Mouse (Mus musculus) hindbrain, embryonic 12.5 days (tissue): Measurements from ENCODE around the gene Tet3. TPM values are rescaled to one million over a fixed set of nuclear protein-coding genes. Genes with fewer than 3 reads are reported as not detected.

Source experiments
- ATAC-seq: fragments of 200-750 bp; cut with Nextera tagmentation; 2 replicates; pipeline ENCODE4 v1.8.0; 2017; ENCODE audit warnings: moderate TSS enrichment; ENCODE audit not compliant: low FRiP score
- H3K27ac ChIP-seq: fragments of 300-500 bp; sonication (generic); 2 replicates; pipeline ENCODE4 v1.5.1; 2016; ENCODE audit warnings: mild to moderate bottlenecking
- H3K27me3 ChIP-seq: fragments of 300-500 bp; sonication (generic); 2 replicates; pipeline ENCODE4 v1.6.1; 2016; ENCODE audit warnings: mild to moderate bottlenecking
- H3K36me3 ChIP-seq: fragments of 300-500 bp; sonication (generic); 2 replicates; pipeline ENCODE4 v1.6.1; 2016; ENCODE audit warnings: mild to moderate bottlenecking
- H3K4me1 ChIP-seq: fragments of 300-500 bp; sonication (generic); 2 replicates; pipeline ENCODE4 v1.6.1; 2016
- H3K4me2 ChIP-seq: fragments of 300-500 bp; sonication (generic); replicated peaks from 2 replicates; pipeline ENCODE4 v1.6.1; 2016; ENCODE audit warnings: mild to moderate bottlenecking
- H3K4me3 ChIP-seq: fragments of 300-500 bp; sonication (generic); 2 replicates; pipeline ENCODE4 v1.5.1; 2016; ENCODE audit warnings: mild to moderate bottlenecking
- H3K9ac ChIP-seq: fragments of 300-500 bp; sonication (generic); 2 replicates; pipeline ENCODE4 v1.6.1; 2016; ENCODE audit warnings: mild to moderate bottlenecking, moderate library complexity
- H3K9me3 ChIP-seq: fragments of 300-500 bp; sonication (generic); replicated peaks from 2 replicates; pipeline ENCODE4 v1.6.1; 2016; ENCODE audit warnings: mild to moderate bottlenecking
- WGBS: fragments of 180-500 bp; shearing (Covaris S2); methylation state at CpG from one replicate; pipeline ENCODE4 v1.1.7; 2016; 5-methylcytosine and 5-hydroxymethylcytosine counted together
- polyA plus RNA-seq: library from polyadenylated mRNA; unstranded; fragments of >200 nt; fragmentation: Nextera tagmentation; extraction: Ambion mirVana; gene quantifications from 2 replicates; pipeline ENCODE4 v1.2.1, GENCODE M21; 2016

The Tet3 gene
- 63.3 and 63.9 TPM in 2 replicates for polyA plus RNA-seq

DNA sequence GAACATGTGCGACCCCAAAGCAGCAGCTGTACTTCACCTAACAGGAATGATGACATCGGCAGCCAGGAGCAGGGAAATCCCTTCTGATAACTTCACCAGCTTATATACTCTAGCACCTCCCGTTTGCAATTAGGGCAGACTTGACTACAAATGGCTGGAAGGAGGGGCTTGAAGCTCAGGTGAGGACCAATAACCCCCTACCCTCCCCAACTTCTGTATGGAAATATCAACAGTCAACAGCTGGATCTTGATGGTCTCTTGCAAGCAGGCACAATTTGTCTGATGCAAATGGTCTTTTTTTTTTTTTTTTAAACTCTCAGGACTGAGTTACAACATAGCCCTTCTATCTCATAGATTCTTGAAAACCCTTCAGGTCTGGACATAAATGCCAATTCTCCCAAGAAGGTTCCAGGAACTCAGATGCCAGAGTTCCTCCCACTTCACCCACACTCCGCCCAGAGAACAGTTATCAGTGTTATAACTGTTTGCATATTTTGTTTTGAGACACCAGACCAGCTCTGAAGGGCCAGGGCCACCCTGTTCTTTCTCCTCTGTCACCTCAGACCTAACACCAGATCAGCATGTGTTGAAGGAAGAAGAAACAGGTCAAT, at the start of gene Tet3:
Gene Tet3 (minus strand): TSS at position 51 of the 611 bp plus-strand sequence.
- WGBS: 83% methylated on average over 4 of the region's 4 CpGs
- Histone ChIP-seq H3K27ac (no peak within 1 kb of the TSS), H3K36me3 (no peaks in the 10 kb centered on the region), H3K4me3 (no peak within 1 kb of the TSS), H3K27me3 (no peaks in the 10 kb centered on the region), H3K4me2 (no peak within 1 kb of the TSS), H3K9ac (no peak within 1 kb of the TSS; the same call in 1 of the 2 replicates), H3K4me1 (peaks cover 29% of the 10 kb centered on the region), H3K9me3 (0 out of 2 replicates have a peak, but pooled peaks cover 2% of the 10 kb centered on the region)
- ATAC-seq: no peak

DNA sequence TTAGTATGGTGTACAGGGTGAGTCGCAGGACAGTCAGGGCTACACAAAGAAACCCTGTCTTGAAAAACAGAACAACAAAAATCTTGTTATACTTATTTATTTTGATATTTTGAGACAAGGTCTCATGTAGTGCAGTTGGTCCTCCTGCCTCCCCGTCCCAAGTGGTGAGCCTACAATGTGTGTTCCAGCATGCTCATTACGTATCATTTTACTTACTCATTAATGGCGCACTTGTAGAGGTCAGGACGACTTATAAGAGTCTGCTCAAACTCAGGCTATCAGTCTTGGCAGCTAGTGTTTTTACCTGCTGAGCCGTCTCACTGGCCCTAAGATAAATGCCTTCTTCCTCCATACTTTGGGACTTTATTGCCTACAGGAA, 48.3 kb upstream of the Tet3 start:
- 0 out of 2 replicates have a peak, but pooled peaks cover 4% of the 10 kb centered on the region for H3K36me3 ChIP-seq
- peak overlapping the region; percentile 84 for H3K4me3 ChIP-seq
- 39% methylated on average over 6 of the region's 6 CpGs for WGBS
- peak overlapping the region; percentile 93; the same call in 1 of the 2 replicates for H3K27ac ChIP-seq
- 0 out of 2 replicates have a peak overlapping the region, but pooled peaks have one; percentile 33 for H3K9ac ChIP-seq
- H3K27me3 ChIP-seq: no peaks in the 10 kb centered on the region; the same call in 1 of the 2 replicates
- ATAC-seq: peak; percentile 64
- no peaks in the 10 kb centered on the region for H3K9me3 ChIP-seq
- peak overlapping the region; percentile 75 for H3K4me2 ChIP-seq
- H3K4me1 ChIP-seq: peaks cover 10% of the 10 kb centered on the region

DNA sequence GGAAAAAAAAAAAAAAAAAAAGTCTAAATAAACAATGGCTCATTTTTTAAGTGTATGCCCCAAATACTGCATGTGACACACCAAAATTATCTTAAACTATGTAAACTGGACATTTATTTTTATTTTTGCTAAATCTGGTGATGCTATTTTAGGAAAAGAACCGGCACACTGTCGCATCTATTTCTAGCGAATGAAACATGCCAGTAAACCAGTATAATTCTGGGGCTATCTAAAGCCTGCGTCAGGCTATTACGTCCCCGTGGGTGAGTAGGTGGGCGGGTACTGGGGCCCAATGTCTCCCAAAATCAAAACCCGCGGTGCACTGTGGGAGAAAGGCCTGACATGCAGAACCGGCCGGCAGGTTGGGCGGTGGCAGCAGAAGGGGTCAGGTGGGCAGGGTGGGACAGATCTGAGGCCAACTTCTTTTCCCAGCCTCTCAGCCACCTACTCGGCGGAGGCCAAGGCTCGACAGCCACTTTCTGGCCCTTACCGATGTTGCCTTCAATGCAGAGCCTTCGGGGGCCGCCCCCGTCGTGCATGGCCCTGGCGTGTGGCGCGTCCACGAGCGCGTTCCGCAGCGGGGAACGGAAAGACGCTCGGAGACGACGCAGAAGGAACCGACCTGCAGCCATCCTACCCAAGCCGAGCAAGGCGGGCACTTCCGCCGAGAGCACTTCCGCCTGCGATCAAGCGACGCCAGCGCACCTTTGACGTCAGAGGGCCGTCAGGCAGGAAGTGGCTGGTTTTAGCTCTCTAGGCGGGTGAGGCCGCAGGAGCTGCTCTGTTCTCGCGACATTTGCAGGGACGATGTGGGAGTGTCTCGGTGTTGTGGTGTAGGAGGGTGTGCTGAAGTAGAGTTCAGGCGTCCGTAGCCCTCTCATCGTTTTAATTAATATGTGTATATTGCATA, 47.6 kb upstream of the Tet3 start, which contains the start of gene Dguok:
Gene Dguok (minus strand): TSS at position 712 of the 910 bp plus-strand sequence.
- WGBS: under 1% methylated on average over 54 of the region's 54 CpGs
- H3K27ac ChIP-seq: peak within 1 kb of the TSS; percentile 93
- H3K9me3 ChIP-seq: no peaks in the 10 kb centered on the region
- 0 out of 2 replicates have a peak, but pooled peaks cover 4% of the 10 kb centered on the region for H3K36me3 ChIP-seq
- no peaks in the 10 kb centered on the region; the same call in 1 of the 2 replicates for H3K27me3 ChIP-seq
- H3K4me2 ChIP-seq: peak within 1 kb of the TSS; percentile 75
- H3K4me1 ChIP-seq: peaks cover 10% of the 10 kb centered on the region
- peak; percentile 100 for ATAC-seq
- peak within 1 kb of the TSS; percentile 81 for H3K9ac ChIP-seq
- peak within 1 kb of the TSS; percentile 84 for H3K4me3 ChIP-seq

DNA sequence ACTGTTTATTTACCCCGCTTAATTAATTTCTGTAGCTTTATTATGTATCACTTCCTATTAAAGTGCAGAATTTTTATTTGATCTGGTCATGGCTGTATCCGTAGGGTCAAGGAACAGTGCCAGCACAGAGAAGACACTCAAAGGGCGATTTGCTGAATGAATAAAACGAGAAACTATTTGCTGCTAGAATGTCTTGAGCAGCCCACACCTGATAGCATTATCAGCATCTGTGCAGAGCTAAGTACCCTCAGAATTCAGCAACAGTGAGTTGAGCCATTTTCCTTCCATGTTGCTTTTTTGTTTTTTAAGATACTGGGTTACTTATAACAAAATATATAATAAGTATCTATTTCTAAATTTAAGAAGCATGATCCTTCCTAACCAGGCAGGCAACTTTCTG, 46.7 kb upstream of the Tet3 start:
- peak overlapping the region; percentile 75 for H3K4me2 ChIP-seq
- H3K36me3 ChIP-seq: 0 out of 2 replicates have a peak, but pooled peaks cover 4% of the 10 kb centered on the region
- ATAC-seq: no peak
- no peak overlapping the region for H3K27ac ChIP-seq
- no peaks in the 10 kb centered on the region; the same call in 1 of the 2 replicates for H3K27me3 ChIP-seq
- no peaks in the 10 kb centered on the region for H3K9me3 ChIP-seq
- 91% methylated on average over 4 of the region's 4 CpGs for WGBS
- H3K9ac ChIP-seq: peak overlapping the region; percentile 81
- H3K4me3 ChIP-seq: peak overlapping the region; percentile 84; the same call in 1 of the 2 replicates
- H3K4me1 ChIP-seq: peaks cover 10% of the 10 kb centered on the region

DNA sequence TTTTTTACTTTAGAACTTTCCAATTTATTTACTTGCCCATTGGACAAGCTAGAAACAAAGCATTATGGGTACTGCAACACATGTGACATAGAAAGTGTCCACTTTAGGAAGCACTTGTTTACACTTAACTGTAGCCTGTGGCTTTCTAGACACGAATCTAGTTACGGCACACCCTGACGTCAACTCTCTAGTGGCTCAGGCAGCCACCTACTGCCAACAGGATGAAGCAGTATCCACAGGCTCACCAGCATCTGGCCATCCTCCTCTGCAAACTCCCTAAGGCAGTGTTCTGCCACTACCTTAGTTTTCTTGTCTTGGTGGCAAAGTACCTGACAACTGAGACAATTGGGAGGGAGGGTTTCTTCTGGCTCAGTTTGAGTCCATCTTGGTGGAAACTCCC, 44.5 kb upstream of the Tet3 start:
- Histone ChIP-seq H3K36me3 (peaks cover 4% of the 10 kb centered on the region; the same call in 1 of the 2 replicates), H3K9ac (no peak overlapping the region), H3K4me2 (no peak overlapping the region), H3K9me3 (no peaks in the 10 kb centered on the region), H3K4me1 (peaks cover 10% of the 10 kb centered on the region), H3K27me3 (no peaks in the 10 kb centered on the region), H3K4me3 (no peak overlapping the region), H3K27ac (no peak overlapping the region)
- ATAC-seq: no peak
- 87% methylated on average over 3 of the region's 3 CpGs for WGBS

DNA sequence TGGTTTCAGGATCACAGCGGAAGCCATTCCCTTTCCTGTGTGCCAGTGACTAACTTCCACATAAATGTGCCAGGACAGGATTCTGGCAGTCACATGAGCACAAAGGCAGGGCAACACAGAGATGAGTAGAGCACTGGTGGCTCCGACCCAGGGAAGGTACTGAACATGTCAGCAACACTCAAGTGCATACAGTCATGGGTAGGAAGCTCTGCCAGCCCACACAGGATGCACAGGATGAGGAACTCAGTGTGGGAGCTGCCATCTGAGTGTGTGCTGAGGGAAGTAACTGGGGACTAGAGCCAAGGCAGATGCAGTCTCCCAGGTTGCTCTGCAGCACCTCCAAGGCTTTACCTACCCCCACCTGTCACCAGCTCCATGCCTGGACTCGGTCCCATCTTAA, 43.8 kb upstream of the Tet3 start:
- Histone ChIP-seq H3K36me3 (peaks cover 4% of the 10 kb centered on the region; the same call in 1 of the 2 replicates), H3K4me3 (no peak overlapping the region), H3K27me3 (no peaks in the 10 kb centered on the region), H3K27ac (no peak overlapping the region), H3K9ac (no peak overlapping the region), H3K4me1 (peaks cover 10% of the 10 kb centered on the region), H3K9me3 (no peaks in the 10 kb centered on the region), H3K4me2 (no peak overlapping the region)
- no peak for ATAC-seq
- 86% methylated on average over 3 of the region's 3 CpGs for WGBS

DNA sequence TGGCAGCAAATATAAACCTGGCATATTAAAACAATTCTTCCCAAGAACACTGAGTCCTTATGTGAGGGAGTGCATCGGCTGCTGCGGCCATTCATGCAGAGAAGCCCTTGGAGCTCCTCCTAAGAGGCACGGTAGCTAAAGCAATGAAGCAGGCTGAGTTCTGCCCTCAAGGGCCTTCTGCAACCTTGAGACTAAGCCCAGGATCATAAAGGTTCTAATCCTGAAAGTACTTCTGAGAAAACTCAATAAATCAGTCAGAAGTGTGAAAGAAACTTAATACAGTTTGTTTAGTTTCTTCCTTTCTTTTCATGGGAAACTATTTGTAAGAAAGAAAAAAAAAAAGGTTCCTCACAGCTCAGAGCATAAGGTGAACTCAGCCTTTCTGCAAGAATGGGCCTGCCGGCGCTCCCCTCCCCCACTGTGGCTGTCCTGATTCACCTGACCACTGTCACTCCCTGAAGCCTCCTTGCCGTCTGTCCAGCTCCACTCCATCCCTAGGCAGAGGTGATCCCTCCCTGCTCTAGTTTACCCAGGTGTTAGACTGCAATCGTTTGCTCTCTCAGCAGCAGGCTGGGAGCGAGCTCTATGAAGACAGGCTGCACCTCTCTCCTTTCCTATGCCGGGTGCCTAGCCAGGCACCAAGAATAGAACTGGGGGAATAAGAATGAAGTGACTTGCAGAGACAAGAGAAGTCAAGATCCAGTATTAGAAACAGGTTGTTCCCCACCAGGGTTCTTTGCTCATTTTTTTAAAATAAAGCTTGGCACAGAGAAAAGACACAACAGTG, 42.8 kb upstream of the Tet3 start:
- Histone ChIP-seq H3K27ac (no peak overlapping the region), H3K4me2 (no peak overlapping the region), H3K4me3 (no peak overlapping the region), H3K4me1 (peaks cover 6% of the 10 kb centered on the region), H3K9ac (no peak overlapping the region), H3K27me3 (no peaks in the 10 kb centered on the region), H3K9me3 (no peaks in the 10 kb centered on the region), H3K36me3 (peaks cover 4% of the 10 kb centered on the region; the same call in 1 of the 2 replicates)
- ATAC-seq: no peak
- 67% methylated on average over 9 of the region's 9 CpGs for WGBS

DNA sequence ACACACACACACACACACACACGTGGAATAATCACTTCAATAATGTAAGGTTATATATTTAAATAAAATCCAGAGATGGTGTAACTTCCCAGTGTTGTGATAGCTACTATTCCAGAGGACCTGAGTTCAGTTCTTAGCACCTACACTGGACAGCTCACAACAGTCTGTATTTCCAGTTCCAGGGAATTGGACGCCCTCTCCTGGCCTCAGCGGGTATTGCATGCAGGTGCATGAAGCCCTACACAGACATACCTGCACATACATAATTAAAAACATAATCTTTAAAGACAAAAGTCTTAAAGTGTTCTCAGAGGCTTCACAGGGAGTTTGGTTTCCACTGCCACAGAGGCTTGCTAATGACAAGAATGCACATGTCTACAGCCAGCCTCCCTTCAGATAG, 41.6 kb upstream of the Tet3 start:
- no peak overlapping the region for H3K4me2 ChIP-seq
- no peak overlapping the region for H3K4me3 ChIP-seq
- H3K9ac ChIP-seq: no peak overlapping the region
- no peaks in the 10 kb centered on the region for H3K27me3 ChIP-seq
- no peaks in the 10 kb centered on the region for H3K9me3 ChIP-seq
- ATAC-seq: no peak
- WGBS: 58% methylated on average over 3 of the region's 3 CpGs
- peaks cover under 1% of the 10 kb centered on the region for H3K4me1 ChIP-seq
- H3K36me3 ChIP-seq: peaks cover 7% of the 10 kb centered on the region; the same call in 1 of the 2 replicates
- H3K27ac ChIP-seq: no peak overlapping the region

DNA sequence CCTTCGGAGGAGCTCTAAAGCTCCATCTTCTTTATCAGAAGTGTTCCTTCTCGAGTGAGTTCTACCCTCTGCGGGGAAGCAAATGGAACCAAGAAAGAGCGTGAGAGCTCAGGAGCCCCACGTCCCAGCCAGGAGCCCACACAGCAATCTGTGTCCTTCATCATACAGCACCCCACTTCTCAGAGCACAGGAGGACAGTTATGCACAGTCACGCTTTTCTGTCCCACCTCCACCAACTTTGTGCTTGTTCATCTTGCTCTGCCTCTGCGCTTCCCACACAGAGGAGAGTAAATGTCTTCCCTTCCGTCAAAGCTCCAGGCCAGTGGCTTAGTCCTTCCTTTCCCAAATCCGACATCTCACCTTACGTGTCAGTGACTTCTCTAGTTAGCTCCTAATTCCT, 40.2 kb upstream of the Tet3 start:
- Histone ChIP-seq H3K4me2 (no peak overlapping the region), H3K9me3 (no peaks in the 10 kb centered on the region), H3K9ac (no peak overlapping the region), H3K4me3 (no peak overlapping the region), H3K27me3 (no peaks in the 10 kb centered on the region), H3K27ac (no peak overlapping the region), H3K36me3 (peaks cover 13% of the 10 kb centered on the region; the same call in 1 of the 2 replicates), H3K4me1 (no peaks in the 10 kb centered on the region)
- WGBS: 96% methylated on average over 10 of the region's 10 CpGs
- ATAC-seq: no peak

DNA sequence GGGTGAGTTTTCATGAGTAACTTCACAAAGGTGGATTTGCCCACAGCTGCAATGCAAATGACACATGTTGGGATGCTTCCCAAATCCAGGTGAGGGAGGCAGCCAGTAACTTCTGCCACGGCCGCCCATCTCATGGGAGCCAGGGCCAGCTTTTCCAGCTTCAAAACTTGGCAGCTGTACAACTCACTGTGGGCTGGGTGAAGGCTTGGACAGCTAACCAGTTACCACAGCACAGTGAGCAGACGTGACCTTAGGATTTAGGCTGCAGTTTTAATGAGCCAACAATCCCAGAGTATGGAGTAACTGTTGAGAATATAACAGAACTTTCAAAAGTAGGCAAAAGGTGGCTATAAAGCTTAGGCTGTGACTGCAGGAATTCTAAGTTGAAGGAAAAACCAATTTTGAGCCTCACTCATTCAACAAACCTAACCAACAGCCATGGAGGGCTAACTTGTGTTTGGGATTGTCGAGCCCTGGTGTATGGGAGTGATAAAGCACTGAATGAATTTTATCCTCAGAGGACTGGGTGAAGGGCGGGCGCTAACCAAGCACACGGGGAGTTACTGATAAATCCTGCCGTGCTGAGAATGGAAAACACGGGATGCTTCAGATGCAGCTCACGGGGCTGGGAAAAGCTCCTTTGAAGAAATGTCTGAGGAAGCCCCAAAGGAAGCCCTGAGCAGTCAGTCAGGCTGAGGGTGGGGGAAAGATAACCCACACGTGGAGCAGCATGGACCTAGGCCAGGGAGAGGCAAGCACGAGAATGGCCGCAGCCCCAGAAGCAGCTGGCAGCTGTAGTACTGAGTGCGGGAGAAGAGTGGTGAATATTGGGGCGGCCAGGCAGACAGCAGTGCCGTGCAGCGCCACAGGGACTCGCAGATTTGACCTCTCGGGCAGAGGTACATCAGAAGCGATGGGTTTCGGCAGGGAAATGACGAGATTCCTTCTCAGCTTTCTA, 38.1 kb upstream of the Tet3 start:
- Histone ChIP-seq H3K4me3 (no peak overlapping the region), H3K4me2 (no peak overlapping the region), H3K4me1 (no peaks in the 10 kb centered on the region), H3K9ac (no peak overlapping the region), H3K27ac (no peak overlapping the region), H3K36me3 (peaks cover 17% of the 10 kb centered on the region), H3K27me3 (no peaks in the 10 kb centered on the region), H3K9me3 (no peaks in the 10 kb centered on the region)
- WGBS: 90% methylated on average over 22 of the region's 22 CpGs
- no peak for ATAC-seq
